Mouse (Mus musculus): ENCODE data around the gene Pfn4. TPM values are rescaled to one million over a fixed set of nuclear protein-coding genes. Genes with fewer than 3 reads are reported as not detected.
A peak's percentile ranks its signal among the peaks of the same experiment; 100 is the strongest.

Gene Pfn4
- polyA plus RNA-seq, 1 experiment from 2014 or later, result 2.2 TPM

DNA sequence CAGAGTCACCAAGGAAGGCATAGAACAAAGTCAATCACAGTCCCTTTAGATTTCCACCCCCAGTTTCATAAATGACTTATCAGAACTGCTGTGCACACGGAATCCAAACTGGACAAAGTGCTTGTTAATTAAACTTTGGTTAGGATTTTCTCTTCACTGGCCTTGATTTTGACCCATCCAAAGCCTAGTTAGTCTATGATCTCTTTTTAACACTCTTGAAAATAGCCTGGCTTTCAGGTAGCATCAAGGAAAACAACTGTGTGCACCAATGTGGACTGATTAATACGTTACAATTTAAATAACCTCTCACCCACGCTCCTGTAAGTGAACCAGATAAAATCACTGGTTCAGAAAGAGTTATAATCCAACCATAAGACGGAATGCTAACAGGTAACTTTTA, 42.2 kb downstream of the Pfn4 start:
- Histone ChIP-seq H3K9me3 (no peaks in the 10 kb centered on the region), H3K4me1 (no peaks in the 10 kb centered on the region), H3K27ac (replicated peaks) (no peak overlapping the region), H3K27me3 (replicated peaks; ENCODE audit: low read depth, poor library complexity, severe bottlenecking) (no peaks in the 10 kb centered on the region), H3K4me3 (no peak overlapping the region), H3K36me3 (replicated peaks) (no peaks in the 10 kb centered on the region)
- no peak for DNase-seq (ENCODE audit: low spot score)
- 81% methylated on average over 4 of the region's 4 CpGs for WGBS

DNA sequence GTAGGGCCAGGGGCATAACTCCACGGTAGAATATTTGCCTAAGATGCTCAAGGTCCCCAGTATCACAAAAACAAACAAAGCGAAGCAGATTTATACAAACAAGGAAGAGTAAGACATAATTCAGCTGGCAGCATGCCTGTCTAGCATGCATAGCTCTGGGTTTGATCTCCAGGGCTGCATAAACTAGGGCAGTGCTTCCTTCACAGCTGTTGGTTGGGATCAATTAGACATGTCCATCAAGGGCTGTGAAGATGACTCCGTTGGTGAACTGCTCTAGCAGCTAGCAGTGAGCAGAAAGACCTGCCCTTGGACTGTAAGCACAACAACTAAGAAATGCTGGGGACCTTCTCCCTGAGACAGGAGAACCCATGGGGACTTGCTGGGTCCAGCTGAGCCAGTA, 42.9 kb downstream of the Pfn4 start:
- no peaks in the 10 kb centered on the region for H3K27me3 ChIP-seq (replicated peaks; ENCODE audit: low read depth, poor library complexity, severe bottlenecking)
- 68% methylated on average over 3 of the region's 3 CpGs for WGBS

DNA sequence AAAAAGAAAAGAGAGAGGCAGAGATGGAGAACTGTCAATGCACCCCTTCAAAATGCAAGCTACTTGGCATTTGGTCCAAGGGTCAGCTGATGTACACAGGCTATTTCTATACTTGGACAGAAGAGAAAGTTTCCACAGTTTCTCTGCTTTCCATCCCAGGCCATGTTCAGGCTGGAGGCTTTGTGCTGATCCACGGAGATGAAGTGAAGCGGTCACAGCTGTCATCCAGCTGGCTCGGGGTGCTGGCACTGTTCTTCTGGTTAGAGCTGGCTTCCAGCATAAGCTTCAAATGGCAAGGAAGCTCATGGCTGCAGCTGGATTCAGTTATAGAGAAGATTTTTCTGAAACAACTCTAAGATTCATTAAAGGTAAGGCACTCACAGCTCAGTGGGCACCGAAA, 44.8 kb downstream of the Pfn4 start:
- Histone ChIP-seq H3K27me3 (replicated peaks; ENCODE audit: low read depth, poor library complexity, severe bottlenecking) (no peaks in the 10 kb centered on the region), H3K36me3 (replicated peaks) (no peaks in the 10 kb centered on the region), H3K9me3 (no peaks in the 10 kb centered on the region), H3K27ac (replicated peaks) (no peak overlapping the region), H3K4me1 (peaks cover 15% of the 10 kb centered on the region), H3K4me3 (no peak overlapping the region)
- no peak for DNase-seq (ENCODE audit: low spot score)
- 87% methylated on average over 4 of the region's 4 CpGs for WGBS

More for the DNA sequence above, 42.9 kb downstream of the Pfn4 start:
- Histone ChIP-seq H3K4me1 (peaks cover 3% of the 10 kb centered on the region), H3K27ac (replicated peaks) (no peak overlapping the region), H3K9me3 (no peaks in the 10 kb centered on the region), H3K36me3 (replicated peaks) (no peaks in the 10 kb centered on the region), H3K4me3 (no peak overlapping the region)
- no peak for DNase-seq (ENCODE audit: low spot score)

DNA sequence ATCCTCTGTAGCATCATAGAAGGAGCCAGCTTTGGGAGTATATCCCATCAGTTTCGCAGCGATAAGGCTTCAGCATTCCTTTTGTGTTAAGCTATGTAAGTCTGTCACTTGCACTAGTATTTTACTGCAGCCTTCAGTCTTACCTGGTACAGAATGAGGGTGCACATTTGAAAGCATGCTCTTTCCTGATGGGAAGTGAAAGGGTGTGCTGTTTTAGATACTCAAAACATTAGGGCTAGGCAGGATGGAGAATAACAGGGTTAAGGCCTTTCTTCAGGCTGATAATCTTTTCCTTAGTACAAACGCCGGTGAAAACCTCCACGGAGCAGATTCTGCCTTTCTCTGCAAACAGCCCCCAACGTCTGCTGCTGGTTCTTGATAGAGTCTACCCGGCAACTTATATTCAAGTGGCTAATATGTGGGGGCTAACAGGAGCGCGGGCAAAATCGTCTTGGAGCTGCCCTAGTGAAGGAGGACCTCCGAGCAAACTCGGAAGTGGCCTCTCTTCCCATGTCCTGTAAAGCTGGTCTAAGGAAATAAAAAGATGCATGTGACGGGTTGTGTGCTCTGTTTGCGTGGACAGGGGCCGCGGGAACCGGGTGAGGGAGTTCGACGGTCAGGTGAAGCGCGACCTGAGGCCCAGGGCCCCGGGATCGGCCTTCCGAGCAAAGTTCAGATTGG, 48.0 kb downstream of the Pfn4 start:
- 11% methylated on average over 24 of the region's 24 CpGs for WGBS

DNA sequence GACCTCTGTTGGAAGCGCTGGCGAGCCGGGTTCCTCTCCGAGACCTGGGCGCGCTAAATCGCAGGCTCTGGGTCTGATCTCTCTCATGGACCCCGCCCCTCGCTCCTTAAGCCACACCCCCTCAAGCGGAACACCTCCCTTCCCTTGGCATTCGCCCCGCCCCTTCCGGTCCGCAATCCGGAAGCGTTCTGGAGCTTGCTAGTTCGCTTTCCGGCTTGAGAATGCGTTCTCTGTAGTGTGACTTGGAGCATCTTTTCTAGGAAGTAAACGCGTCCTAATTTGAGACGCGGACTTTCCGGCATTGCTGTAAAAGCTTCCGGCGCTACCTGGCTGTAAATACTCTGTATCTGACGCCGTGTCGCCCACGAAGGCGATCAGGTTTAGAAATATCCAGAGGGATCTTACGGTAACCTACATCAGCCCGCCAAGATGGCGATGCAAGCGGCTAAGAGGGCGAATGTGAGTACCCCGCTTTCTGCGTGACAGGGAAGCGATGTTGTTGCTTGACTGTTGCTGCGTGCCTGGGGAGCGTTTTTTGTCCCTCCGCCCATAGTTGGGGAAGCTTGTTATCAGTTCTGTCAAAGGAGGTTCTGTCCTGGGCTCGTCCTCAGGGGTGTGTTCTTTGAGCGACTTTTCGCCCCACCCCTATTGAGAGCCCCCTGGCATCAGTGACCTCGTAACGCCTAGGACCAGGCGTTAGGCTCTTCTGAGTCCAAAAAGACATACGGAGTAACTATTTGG, 48.7 kb downstream of the Pfn4 start, which contains the start of gene Sf3b6:
Sf3b6 (plus strand) TSS at position 184 of the 741 bp plus-strand sequence.
- under 1% methylated on average over 49 of the region's 49 CpGs for whole genome bisulfite sequencing
- Histone ChIP-seq H3K4me1 (peaks cover 17% of the 10 kb centered on the region), H3K4me3 (peak within 1 kb of the TSS; percentile 66), H3K36me3 (replicated peaks) (peaks cover 32% of the 10 kb centered on the region), H3K9me3 (no peaks in the 10 kb centered on the region), H3K27me3 (replicated peaks; ENCODE audit: low read depth, poor library complexity, severe bottlenecking) (no peaks in the 10 kb centered on the region), H3K27ac (replicated peaks) (peak within 1 kb of the TSS; percentile 87)
- DNase-seq (ENCODE audit: low spot score), result peak; percentile 99

More for the DNA sequence above, 48.0 kb downstream of the Pfn4 start:
- H3K4me3 ChIP-seq, result peak overlapping the region; percentile 66
- no peak for DNase-seq (ENCODE audit: low spot score)
- H3K4me1 ChIP-seq, result peaks cover 17% of the 10 kb centered on the region
- H3K27ac ChIP-seq (replicated peaks), result peak overlapping the region; percentile 87
- no peaks in the 10 kb centered on the region for H3K9me3 ChIP-seq
- H3K27me3 ChIP-seq (replicated peaks; ENCODE audit: low read depth, poor library complexity, severe bottlenecking), result no peaks in the 10 kb centered on the region
- H3K36me3 ChIP-seq (replicated peaks), result peaks cover 25% of the 10 kb centered on the region

DNA sequence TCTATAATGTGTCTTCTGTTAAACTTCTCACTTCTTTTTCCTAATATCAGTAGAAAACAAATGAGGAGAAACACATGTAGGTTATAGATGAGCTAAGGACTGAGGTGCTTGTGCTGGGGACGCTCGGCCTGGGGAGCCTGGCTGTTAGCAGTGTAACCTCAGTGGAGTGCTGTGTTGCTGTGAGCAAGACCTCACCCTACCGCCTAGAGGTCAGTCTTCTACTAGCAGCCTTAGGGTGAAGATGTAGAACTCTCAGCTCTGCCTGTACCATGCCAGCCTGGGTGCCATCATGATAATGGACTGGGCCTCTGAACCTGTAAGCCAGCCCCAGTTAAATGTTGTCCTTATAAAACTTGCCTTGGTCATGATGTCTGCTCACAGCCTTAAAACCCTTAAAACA, 58.4 kb downstream of the Pfn4 start:
- H3K27me3 ChIP-seq (replicated peaks; ENCODE audit: low read depth, poor library complexity, severe bottlenecking), result no peaks in the 10 kb centered on the region
- H3K27ac ChIP-seq (replicated peaks), result no peak overlapping the region
- no peak for DNase-seq (ENCODE audit: low spot score)
- no peaks in the 10 kb centered on the region for H3K4me1 ChIP-seq
- no peak overlapping the region for H3K4me3 ChIP-seq
- 78% methylated on average over 3 of the region's 3 CpGs for WGBS
- no peaks in the 10 kb centered on the region for H3K9me3 ChIP-seq
- peaks cover 85% of the 10 kb centered on the region for H3K36me3 ChIP-seq (replicated peaks)

Other genes starting within 250 kb of the Pfn4 start
- gene Itsn2, start 176.4 kb upstream of the Pfn4 start, polyA plus RNA-seq (2016; fragmentation: Nextera tagmentation; extraction: Ambion mirVana), result 17.6 and 17.9 TPM in 2 replicates
- not detected in 2 replicates for gene Gm3625, start 176.1 kb upstream of the Pfn4 start, polyA plus RNA-seq (2016; fragmentation: Nextera tagmentation; extraction: Ambion mirVana)
- 0.33 and 0.45 TPM in 2 replicates for gene Fam228a, start 30.6 kb upstream of the Pfn4 start, polyA plus RNA-seq (2016; fragmentation: Nextera tagmentation; extraction: Ambion mirVana)
- gene Fam228b, start 245 bp downstream of the Pfn4 start, polyA plus RNA-seq (2016; fragmentation: Nextera tagmentation; extraction: Ambion mirVana), result 1.4 and 2.4 TPM in 2 replicates
- 299 and 302 TPM in 2 replicates for gene Sf3b6, start 48.5 kb downstream of the Pfn4 start, polyA plus RNA-seq (2016; fragmentation: Nextera tagmentation; extraction: Ambion mirVana)
- 6.4 and 9.7 TPM in 2 replicates for gene Fkbp1b, start 72.6 kb downstream of the Pfn4 start, polyA plus RNA-seq (2016; fragmentation: Nextera tagmentation; extraction: Ambion mirVana)
- 25.9 and 26.0 TPM in 2 replicates for gene Wdcp, start 74.3 kb downstream of the Pfn4 start, polyA plus RNA-seq (2016; fragmentation: Nextera tagmentation; extraction: Ambion mirVana)
- 2.9 and 4.3 TPM in 2 replicates for gene Mfsd2b, start 105.3 kb downstream of the Pfn4 start, polyA plus RNA-seq (2016; fragmentation: Nextera tagmentation; extraction: Ambion mirVana)
- 20.3 and 22.4 TPM in 2 replicates for gene Ubxn2a, start 138.7 kb downstream of the Pfn4 start, polyA plus RNA-seq (2016; fragmentation: Nextera tagmentation; extraction: Ambion mirVana)
- 14.8 TPM in 2 replicates for gene Atad2b, start 148.3 kb downstream of the Pfn4 start, polyA plus RNA-seq (2016; fragmentation: Nextera tagmentation; extraction: Ambion mirVana)